Mouse (Mus musculus) intestine, postnatal 0 days (tissue): ENCODE measurements around the gene Sh3gl3. TPM values are rescaled to one million over a fixed set of nuclear protein-coding genes. Genes with fewer than 3 reads are reported as not detected.

ENCODE experiments used
- ATAC-seq: fragments of 200-750 bp; cut with Nextera tagmentation; 2 replicates; pipeline ENCODE4 v1.8.0; 2017; ENCODE audit warnings: mild to moderate bottlenecking, moderate TSS enrichment, moderate library complexity
- H3K27ac ChIP-seq: fragments of 300-500 bp; sonication (generic); 2 replicates; pipeline ENCODE4 v1.5.1; 2014; ENCODE audit warnings: mild to moderate bottlenecking, low read depth, low read length, moderate library complexity
- H3K27me3 ChIP-seq: fragments of 300-500 bp; sonication (generic); replicated peaks from 2 replicates; pipeline ENCODE4 v1.6.1; 2014; ENCODE audit warnings: low read length, mixed read lengths; ENCODE audit not compliant: control insufficient read depth, insufficient read depth
- H3K36me3 ChIP-seq: fragments of 300-500 bp; sonication (generic); 2 replicates; pipeline ENCODE4 v1.6.1; 2014; ENCODE audit warnings: mild to moderate bottlenecking, moderate library complexity; ENCODE audit not compliant: control insufficient read depth, insufficient read depth
- H3K4me1 ChIP-seq: fragments of 300-500 bp; sonication (generic); replicated peaks from 2 replicates; pipeline ENCODE4 v1.6.1; 2014; ENCODE audit warnings: antibody characterized with exemption, low read length, mixed read lengths; ENCODE audit not compliant: control insufficient read depth, insufficient read depth
- H3K4me2 ChIP-seq: fragments of 300-500 bp; sonication (generic); replicated peaks from 2 replicates; pipeline ENCODE4 v1.6.1; 2014; ENCODE audit warnings: low read depth, mild to moderate bottlenecking, moderate library complexity
- H3K4me3 ChIP-seq: fragments of 300-500 bp; sonication (generic); 2 replicates; pipeline ENCODE4 v1.5.1; 2014; ENCODE audit warnings: low read depth, low read length
- H3K9ac ChIP-seq: fragments of 300-500 bp; sonication (generic); 2 replicates; pipeline ENCODE4 v1.6.1; 2014; ENCODE audit warnings: mild to moderate bottlenecking, low read depth, low read length
- H3K9me3 ChIP-seq: fragments of 300-500 bp; sonication (generic); 2 replicates; pipeline ENCODE4 v1.6.1; 2016; ENCODE audit warnings: mixed run types; ENCODE audit not compliant: control insufficient read depth
- CTCF ChIP-seq: sonication (generic); IDR thresholded peaks from 2 replicates; pipeline ENCODE4 v1.5.1; 2016; ENCODE audit warnings: low read depth, mild to moderate bottlenecking, control low read depth, antibody characterized with exemption, moderate library complexity
- WGBS: fragments of 180-500 bp; shearing (Covaris S2); extraction: QIAGEN DNeasy Blood & Tissue Kit; methylation state at CpG from one replicate; pipeline ENCODE4 v1.1.7; 2014; 5-methylcytosine and 5-hydroxymethylcytosine counted together
- polyA plus RNA-seq: library from polyadenylated mRNA; unstranded; fragments of >200 nt; fragmentation: Nextera tagmentation; extraction: Ambion mirVana; gene quantifications from 2 replicates; pipeline ENCODE4 v1.2.1, GENCODE M21; 2015

The Sh3gl3 gene
- polyA plus RNA-seq, 1 experiment from 2014 or later = 8.7 TPM

DNA sequence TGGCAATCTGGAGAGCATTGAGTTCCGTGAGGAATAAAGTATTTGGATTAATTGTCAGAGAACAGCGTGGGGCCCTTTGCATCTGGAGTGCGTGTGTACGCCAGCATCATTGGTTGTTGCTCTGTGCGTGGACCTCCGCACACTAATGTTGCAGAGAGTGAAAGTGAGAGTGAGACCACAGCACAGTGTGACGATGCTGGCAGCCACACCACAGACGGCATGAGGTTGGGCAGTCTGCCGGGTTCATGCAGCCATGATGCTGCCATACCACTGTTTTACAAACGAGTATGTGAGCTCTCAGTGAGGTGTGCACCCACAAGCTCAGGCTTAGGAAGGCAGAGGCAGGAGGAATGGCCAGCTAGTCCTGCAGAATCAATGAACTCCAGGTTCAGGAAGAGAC lies 120.4 kb downstream of the Sh3gl3 start:
- H3K36me3 ChIP-seq = no peaks in the 10 kb centered on the region
- no peak overlapping the region for H3K9ac ChIP-seq
- ATAC-seq = no peak
- H3K27ac ChIP-seq = no peak overlapping the region
- 70% methylated on average over 10 of the region's 10 CpGs for WGBS
- H3K4me1 ChIP-seq = no peaks in the 10 kb centered on the region
- no peak overlapping the region for H3K4me2 ChIP-seq
- no peak overlapping the region for H3K4me3 ChIP-seq
- no peaks in the 10 kb centered on the region for H3K9me3 ChIP-seq
- no peak for TF ChIP-seq CTCF
- H3K27me3 ChIP-seq = no peaks in the 10 kb centered on the region

DNA sequence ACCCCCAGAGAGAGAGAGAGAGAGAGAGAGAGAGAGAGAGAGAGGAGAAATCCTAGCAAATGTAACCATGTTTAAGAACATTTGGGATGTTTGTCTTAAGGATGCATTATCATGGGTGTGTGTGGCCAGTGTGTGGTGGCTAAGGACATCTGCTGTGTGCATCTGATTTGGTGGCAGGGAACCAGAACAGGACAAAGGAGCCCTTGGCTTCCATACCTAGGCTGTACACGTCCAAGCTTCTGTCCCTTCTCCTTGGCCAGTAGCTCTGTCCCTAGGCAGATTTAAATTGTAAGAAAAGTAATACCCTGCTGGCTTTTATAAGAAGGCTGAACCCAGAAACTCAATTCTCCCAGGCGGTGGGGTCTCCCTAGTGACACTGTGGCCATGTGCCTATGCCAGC lies 121.0 kb downstream of the Sh3gl3 start:
- ATAC-seq = no peak
- Histone ChIP-seq H3K27me3 (no peaks in the 10 kb centered on the region), H3K9ac (no peak overlapping the region), H3K36me3 (no peaks in the 10 kb centered on the region), H3K27ac (no peak overlapping the region), H3K4me2 (no peak overlapping the region), H3K4me1 (no peaks in the 10 kb centered on the region), H3K4me3 (no peak overlapping the region), H3K9me3 (no peaks in the 10 kb centered on the region)
- TF ChIP-seq CTCF = no peak
- WGBS = 76% methylated on average over 2 of the region's 2 CpGs

DNA sequence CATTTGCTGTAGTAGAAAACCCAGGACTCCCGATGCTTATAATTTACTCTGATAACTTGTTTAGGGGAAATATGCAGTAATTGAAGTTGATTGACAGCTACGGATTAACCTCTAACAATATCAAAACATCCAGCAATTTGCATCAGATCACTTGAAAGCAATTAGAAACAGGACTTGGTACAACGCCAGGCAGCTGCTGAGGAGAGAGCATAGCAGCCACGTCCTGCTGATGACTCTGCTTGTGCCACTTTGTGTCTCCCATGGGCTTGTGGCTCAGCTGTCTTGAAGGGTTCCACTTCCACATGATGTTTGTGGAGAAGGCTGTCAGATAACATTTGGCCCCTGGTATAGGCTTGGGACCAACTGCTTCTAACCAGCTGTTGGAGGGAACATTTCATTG lies 134.8 kb downstream of the Sh3gl3 start:
- no peaks in the 10 kb centered on the region for H3K9me3 ChIP-seq
- H3K36me3 ChIP-seq = no peaks in the 10 kb centered on the region
- no peaks in the 10 kb centered on the region for H3K27me3 ChIP-seq
- H3K9ac ChIP-seq = no peak overlapping the region
- H3K4me1 ChIP-seq = no peaks in the 10 kb centered on the region
- 68% methylated on average over 4 of the region's 4 CpGs for WGBS
- ATAC-seq = no peak
- no peak overlapping the region for H3K27ac ChIP-seq
- no peak overlapping the region for H3K4me2 ChIP-seq
- no peak overlapping the region for H3K4me3 ChIP-seq
- no peak for TF ChIP-seq CTCF

DNA sequence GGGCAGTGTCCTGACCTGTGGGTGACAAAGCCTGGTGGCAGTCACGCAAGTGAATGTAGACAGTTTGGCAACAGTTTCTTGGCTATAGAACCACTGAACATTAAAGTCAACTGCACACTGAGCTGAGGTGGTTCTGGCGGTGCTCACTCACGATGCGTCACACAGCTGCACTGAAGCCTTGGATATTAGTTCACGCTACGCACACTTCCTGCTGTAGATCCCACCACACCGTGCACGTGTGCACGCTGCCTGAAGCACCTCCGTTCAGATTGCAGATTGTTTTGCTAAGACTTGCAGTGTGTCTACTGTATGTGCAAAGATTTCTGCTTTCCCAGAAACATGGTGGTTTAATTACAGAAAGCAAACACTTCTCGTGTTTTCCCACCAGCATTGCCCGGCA lies 144.9 kb downstream of the Sh3gl3 start:
- no peak for TF ChIP-seq CTCF
- H3K4me2 ChIP-seq = no peak overlapping the region
- WGBS = 87% methylated on average over 12 of the region's 12 CpGs
- ATAC-seq = no peak
- H3K4me3 ChIP-seq = no peak overlapping the region
- no peaks in the 10 kb centered on the region for H3K9me3 ChIP-seq
- H3K4me1 ChIP-seq = no peaks in the 10 kb centered on the region
- no peak overlapping the region for H3K27ac ChIP-seq
- H3K27me3 ChIP-seq = no peaks in the 10 kb centered on the region
- no peak overlapping the region for H3K9ac ChIP-seq
- H3K36me3 ChIP-seq = no peaks in the 10 kb centered on the region

DNA sequence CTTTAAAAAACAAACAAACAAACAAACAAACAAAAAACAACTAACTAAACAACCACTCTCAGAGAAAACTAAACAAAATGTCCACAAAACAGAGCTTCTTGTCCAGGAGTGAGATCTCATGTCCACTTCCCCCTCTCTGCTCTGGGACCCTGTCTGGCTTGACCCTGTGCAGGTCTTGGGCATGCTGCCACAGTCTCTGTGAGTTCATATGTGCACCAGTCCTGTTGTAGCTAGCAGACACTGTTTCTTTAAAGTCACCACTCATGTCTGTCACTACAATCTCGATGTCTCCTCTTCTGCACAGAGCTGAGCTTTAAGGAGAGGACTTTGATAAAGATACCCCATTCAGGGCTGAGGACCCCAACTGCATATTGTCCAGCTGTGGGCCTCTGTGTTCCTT lies 153.0 kb downstream of the Sh3gl3 start:
- 61% methylated on average over 1 of the region's 1 CpGs for WGBS
- no peak overlapping the region for H3K4me3 ChIP-seq
- no peaks in the 10 kb centered on the region for H3K9me3 ChIP-seq
- H3K4me2 ChIP-seq = no peak overlapping the region
- no peak for ATAC-seq
- H3K27ac ChIP-seq = no peak overlapping the region
- no peaks in the 10 kb centered on the region for H3K36me3 ChIP-seq
- TF ChIP-seq CTCF = no peak
- no peaks in the 10 kb centered on the region for H3K27me3 ChIP-seq
- no peak overlapping the region for H3K9ac ChIP-seq
- H3K4me1 ChIP-seq = no peaks in the 10 kb centered on the region

DNA sequence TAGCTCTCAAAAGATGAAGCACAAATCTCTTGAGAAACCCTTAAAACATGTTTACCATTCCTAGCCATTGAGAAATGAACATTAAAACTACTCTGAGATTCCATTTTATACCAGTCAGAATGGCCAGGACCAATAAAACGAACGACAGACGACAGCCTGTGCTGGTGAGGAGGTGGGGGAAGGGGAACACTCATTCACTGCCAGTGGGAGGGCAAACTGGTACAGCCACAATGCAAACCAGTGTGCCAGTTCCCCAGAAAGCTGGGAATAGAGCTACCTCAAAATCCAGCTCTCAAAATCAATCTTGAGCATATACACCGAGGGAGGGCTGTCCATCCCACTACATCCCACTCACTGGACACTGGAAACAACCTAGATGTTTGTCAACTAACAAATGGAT lies 153.6 kb downstream of the Sh3gl3 start:
- Histone ChIP-seq H3K4me2 (no peak overlapping the region), H3K27ac (no peak overlapping the region), H3K4me1 (no peaks in the 10 kb centered on the region), H3K9ac (no peak overlapping the region), H3K27me3 (no peaks in the 10 kb centered on the region), H3K36me3 (no peaks in the 10 kb centered on the region), H3K9me3 (no peaks in the 10 kb centered on the region), H3K4me3 (no peak overlapping the region)
- no peak for ATAC-seq
- 42% methylated on average over 4 of the region's 4 CpGs for WGBS
- no peak for TF ChIP-seq CTCF

DNA sequence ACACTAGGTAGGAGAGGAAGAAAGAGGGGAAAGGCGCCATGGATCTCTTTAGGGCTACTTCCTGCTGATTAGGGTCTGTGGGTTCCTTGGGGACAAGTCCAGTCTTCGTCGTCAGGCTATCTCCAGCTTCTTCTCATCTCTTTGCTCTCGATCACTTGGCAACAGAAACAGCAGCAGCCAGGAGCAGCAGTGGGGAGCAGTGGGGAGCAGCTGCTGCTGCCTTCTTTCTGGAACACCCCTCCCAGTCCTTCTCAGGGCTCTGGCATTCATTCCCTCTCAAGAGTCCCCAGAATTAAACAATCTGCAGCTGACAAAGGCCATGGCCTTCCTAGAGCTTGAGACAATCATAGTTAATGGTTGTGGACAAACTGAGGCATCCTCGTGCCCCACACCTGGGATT lies 154.2 kb downstream of the Sh3gl3 start:
- Histone ChIP-seq H3K27me3 (no peaks in the 10 kb centered on the region), H3K4me1 (no peaks in the 10 kb centered on the region), H3K36me3 (no peaks in the 10 kb centered on the region), H3K4me3 (no peak overlapping the region), H3K9ac (no peak overlapping the region), H3K27ac (no peak overlapping the region), H3K4me2 (no peak overlapping the region), H3K9me3 (no peaks in the 10 kb centered on the region)
- ATAC-seq = no peak
- TF ChIP-seq CTCF = no peak
- 52% methylated on average over 5 of the region's 5 CpGs for WGBS
